Mouse (Mus musculus) frontal cortex, postnatal 10 days (tissue): ENCODE measurements around the gene Obsl1.

Experiments used
- DNase-seq, 2 experiments: peaks; one replicate each; pipeline ENCODE4 v3.0.0; 2022; ENCODE audit warnings: low spot score in 2 of 2, mixed read lengths in 1 of 2

The Obsl1 gene

GRCm38 (mm10) chr1:75505956-75506831, at the start of gene Obsl1:
TSS of gene Obsl1 (minus strand) at chr1:75506452.
- peak in 1 of 2 experiments; percentile 61 for DNase-seq

- DNase-seq = no peak
Observed at GRCm38 (mm10) chr1:75555680-75556079, 49.4 kb upstream of the Obsl1 start.

- no peak for DNase-seq
Observed at GRCm38 (mm10) chr1:75550586-75550985, 44.3 kb upstream of the Obsl1 start.

GRCm38 (mm10) chr1:75549289-75550279, 43.3 kb upstream of the Obsl1 start:
- no peak for DNase-seq

- DNase-seq = no peak
Observed at GRCm38 (mm10) chr1:75548871-75549270, 42.6 kb upstream of the Obsl1 start.

GRCm38 (mm10) chr1:75548083-75548482, 41.8 kb upstream of the Obsl1 start:
- no peak for DNase-seq

GRCm38 (mm10) chr1:75547351-75547750, 41.1 kb upstream of the Obsl1 start:
- DNase-seq = no peak

- peak in 1 of 2 experiments; percentile 65 for DNase-seq
Observed at GRCm38 (mm10) chr1:75545965-75546956, 40.0 kb upstream of the Obsl1 start, which contains the start of gene Slc4a3. TSS of gene Slc4a3 (plus strand) at chr1:75546266.

GRCm38 (mm10) chr1:75544351-75544750, 38.1 kb upstream of the Obsl1 start:
- no peak for DNase-seq

GRCm38 (mm10) chr1:75541496-75541895, 35.2 kb upstream of the Obsl1 start:
- DNase-seq = no peak

- no peak for DNase-seq
Observed at GRCm38 (mm10) chr1:75538597-75539190, 32.4 kb upstream of the Obsl1 start.

GRCm38 (mm10) chr1:75537587-75537986, 31.3 kb upstream of the Obsl1 start:
- no peak for DNase-seq

GRCm38 (mm10) chr1:75533325-75534252, 27.3 kb upstream of the Obsl1 start:
- no peak for DNase-seq

GRCm38 (mm10) chr1:75532280-75533172, 26.3 kb upstream of the Obsl1 start:
- DNase-seq = no peak

- no peak for DNase-seq
Observed at GRCm38 (mm10) chr1:75530546-75530945, 24.3 kb upstream of the Obsl1 start.

GRCm38 (mm10) chr1:75524679-75525078, 18.4 kb upstream of the Obsl1 start:
- no peak for DNase-seq

GRCm38 (mm10) chr1:75521321-75522031, 15.2 kb upstream of the Obsl1 start, which contains the start of gene Stk11ip:
TSS of gene Stk11ip (plus strand) at chr1:75521529.
- peak; percentile 85 to 89 for DNase-seq

- DNase-seq = no peak
Observed at GRCm38 (mm10) chr1:75519576-75519975, 13.3 kb upstream of the Obsl1 start.
